Mouse (Mus musculus): ENCODE measurements around the gene Ndufa9. TPM values are rescaled to one million over a fixed set of nuclear protein-coding genes. Genes with fewer than 3 reads are reported as not detected.

The Ndufa9 gene
- 100 to 1,000 TPM; 241 to 292 TPM for total RNA-seq (2021)
- long read RNA-seq, experiment 1, transcript Ndufa9-203 (11 exons, 1,445 nt): major isoform, 211 of 223 reads
- long read RNA-seq, experiment 1, partial matches to known transcripts: 9 of 223 reads
- long read RNA-seq, experiment 1, other reads (novel, unspliced or antisense): 3 of 223 reads
- long read RNA-seq, experiment 2, transcript Ndufa9-203 (11 exons, 1,445 nt): major isoform, 285 of 301 reads
- long read RNA-seq, experiment 2, partial matches to known transcripts: 8 of 301 reads
- long read RNA-seq, experiment 2, other reads (novel, unspliced or antisense): 8 of 301 reads

DNA sequence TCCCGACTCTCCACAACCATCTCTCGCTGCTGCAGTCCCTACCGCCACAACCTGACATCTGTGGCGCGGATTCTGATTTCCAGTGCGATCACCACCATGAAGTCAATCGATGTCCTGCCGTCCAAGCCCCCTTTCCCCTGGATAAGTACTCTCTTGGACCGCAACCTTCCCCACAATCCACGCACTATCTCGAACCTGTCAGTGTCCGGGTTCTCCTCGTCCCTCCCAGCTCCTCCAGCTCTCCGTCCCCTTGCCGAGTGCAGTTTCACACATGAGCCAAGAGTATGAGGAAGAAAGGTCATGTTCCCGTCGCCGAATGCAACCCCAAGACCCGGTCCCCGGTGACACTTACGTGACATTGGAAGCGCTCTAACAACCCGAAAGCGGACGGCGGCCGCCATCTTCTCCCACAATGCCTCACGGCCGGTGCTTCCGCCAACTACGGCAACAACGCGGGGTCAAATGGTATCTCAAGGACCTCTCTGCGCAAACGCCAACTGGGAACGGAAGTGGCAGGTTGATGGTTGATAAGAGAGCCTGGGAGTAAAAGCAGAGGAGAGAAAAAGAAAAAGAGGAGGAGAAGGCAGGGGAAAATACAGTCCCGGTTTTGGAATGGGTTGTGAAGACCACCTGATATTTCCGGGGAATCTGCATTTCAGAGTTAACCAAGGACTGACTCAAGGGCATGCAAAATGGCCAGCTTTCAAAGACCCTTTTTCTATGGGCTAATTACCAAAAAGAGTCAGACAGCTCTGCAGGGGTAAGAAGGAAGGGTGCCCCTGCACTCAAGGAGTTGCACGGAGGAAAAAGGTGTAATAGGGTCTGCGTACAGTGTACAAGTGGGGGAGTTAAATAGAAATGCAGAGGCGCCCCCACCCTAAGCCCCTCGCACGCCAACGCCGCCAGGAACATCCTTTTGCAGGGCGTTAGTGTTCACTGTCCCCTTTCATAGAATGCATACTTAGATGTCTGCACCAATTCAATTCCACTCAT lies at the start of gene Ndufa9:
Gene Ndufa9 (minus strand): TSS at position 425 of the 993 bp plus-strand sequence.
- DNase-seq: peak; percentile 96

DNA sequence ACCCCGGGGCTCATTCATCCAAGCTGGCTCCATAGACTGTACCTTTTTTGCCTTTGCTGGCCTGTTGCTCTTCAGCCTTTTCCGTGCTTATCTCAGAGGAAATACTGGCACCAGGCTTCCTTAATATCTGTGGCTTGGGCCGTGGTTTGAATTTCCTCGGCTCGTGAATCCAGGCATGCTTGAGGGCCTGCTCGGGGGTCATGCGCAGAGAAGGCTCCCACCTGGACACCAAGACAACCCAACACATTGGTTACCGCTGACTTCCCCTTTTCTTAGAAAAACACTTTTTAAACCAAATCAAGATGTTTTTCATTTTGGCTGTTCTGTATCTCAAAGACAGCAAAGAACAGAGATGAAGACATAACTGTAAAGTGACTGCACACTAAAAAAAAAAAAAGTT lies 28.2 kb upstream of the Ndufa9 start:
- no peak for DNase-seq

GRCm38 (mm10) chr6:126852881-126853280 lies 3.9 kb upstream of the Ndufa9 start, which contains the start of gene Akap3:
Akap3 (plus strand) TSS chr6:126853098.
- DNase-seq: no peak

GRCm38 (mm10) chr6:126836628-126837027 lies 12.3 kb downstream of the Ndufa9 start:
- no peak for DNase-seq

DNA sequence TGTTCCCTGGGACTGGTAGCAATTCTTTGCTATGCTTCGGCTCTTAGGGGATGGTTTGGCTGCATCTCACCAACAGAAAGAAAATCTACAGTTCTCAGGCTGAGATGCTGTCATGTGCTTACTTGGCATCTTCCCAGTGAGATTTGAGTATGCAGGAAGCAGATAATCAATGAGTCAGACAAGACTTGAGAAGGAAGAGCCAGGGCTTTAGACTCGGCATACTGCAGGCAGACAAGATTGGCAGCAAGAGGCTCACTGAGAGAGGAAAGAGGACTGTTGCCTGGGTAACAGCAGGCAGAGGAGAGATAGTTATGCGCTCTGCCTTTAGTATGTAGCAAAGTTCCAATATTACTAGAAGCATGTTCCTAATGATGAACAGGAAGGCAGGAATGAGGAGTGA lies 25.8 kb downstream of the Ndufa9 start:
- DNase-seq: no peak

DNA sequence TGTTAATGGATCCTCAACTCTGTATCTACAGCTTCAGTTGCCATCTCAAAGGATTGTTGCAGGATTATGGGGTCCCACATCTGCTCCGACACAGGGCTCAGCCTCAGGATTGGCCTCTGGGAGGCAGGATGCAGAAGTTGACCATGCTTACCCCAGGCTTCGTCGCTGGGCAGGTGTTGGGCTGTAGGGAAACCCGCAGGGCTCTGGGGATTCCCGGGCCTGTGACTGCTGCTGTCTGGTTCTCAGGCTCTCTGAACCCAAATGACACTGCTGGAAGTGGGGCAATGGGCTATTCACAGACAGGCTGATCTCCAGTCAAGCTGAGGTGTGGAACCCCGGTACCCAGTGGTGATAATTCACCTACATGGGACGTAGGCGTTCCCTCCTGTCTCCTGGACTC lies 32.6 kb downstream of the Ndufa9 start:
- no peak for DNase-seq

DNA sequence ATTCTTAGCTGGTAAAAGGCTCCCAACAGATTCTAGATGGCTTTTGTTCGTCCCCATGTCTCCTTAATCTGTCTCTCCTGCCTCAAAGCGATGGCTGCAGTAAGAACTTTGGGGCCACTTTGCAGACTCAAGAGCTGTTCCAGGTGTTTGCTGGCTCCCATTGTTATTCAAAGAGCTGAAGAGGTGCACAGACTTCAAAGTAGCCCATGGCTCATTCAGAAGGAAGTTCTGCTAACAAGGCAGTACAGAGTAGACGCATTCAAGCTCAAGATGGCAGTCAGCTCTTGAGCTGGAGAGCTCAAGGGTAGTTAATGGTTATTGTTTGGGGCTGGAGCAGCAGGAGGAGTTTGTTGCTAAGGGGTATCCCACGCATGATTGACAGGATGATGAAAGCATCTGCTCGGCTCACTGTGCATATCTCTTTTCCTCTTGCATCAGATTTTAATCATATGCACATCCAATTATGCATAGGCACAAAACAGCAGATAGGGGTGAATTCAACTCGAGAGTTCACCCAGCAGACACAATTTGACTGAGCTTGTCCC lies 33.7 kb downstream of the Ndufa9 start:
- no peak for DNase-seq

- DNase-seq: no peak
Observed at GRCm38 (mm10) chr6:126811481-126811880, 37.5 kb downstream of the Ndufa9 start.

DNA sequence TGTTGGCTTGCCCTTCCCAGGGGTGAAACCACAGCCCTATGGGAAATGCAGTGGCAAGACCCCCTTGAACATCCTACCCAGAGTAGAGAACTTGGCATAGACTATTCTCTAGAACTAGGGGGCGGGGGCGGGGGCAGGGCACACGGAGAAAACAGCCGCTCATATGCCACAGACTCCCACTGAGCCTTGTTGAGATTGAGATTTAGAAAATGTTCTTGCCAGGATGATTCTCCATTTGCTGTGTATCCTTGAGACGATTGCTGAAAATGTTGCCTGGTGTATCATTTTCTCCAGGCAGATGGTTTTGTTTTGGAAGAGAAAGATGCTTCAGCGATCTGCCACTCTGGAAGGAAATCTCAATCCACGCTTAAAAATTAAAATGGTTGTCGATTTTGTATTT lies 40.4 kb downstream of the Ndufa9 start:
- DNase-seq: no peak

GRCm38 (mm10) chr6:126808134-126808533 lies 40.8 kb downstream of the Ndufa9 start:
- DNase-seq: no peak

DNA sequence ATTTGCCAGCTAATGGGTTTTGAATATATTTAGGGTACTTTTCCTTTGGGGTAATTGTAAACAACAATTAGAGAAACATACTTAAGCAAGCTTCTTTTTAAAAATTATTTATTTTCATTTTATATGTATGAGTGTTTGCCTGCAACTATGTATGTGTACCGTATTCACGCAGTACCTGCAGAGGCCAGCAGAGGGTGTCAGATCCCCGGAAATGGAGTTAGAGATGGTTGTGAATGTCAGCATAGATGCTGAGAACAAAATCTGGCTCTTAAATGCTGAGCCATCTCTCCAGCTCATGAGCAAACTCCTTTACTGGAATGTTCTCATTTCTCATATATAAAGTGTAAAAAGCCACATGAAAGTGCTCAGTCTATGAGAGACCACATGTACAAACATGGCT lies 42.2 kb downstream of the Ndufa9 start:
- DNase-seq: no peak

DNA sequence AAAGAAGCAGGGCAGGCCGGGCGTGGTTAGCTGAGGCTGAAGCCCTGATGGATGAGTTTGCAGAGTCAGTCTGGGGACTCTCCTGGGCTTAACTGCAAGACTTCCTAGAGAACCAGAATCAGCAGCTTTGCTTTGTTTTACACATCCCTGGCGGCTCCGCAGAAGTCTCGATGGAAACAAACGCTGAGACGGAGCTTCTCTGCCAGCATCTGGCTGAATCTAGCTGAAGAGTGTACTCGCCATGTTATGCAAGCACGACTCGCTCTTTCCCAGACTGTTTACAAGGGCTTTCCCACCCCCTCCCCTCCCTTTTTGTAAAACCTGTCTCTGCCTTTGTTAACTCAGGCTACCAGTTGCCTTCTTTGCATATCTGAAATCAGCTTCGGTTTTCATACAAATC lies 46.0 kb downstream of the Ndufa9 start:
- DNase-seq: no peak

DNA sequence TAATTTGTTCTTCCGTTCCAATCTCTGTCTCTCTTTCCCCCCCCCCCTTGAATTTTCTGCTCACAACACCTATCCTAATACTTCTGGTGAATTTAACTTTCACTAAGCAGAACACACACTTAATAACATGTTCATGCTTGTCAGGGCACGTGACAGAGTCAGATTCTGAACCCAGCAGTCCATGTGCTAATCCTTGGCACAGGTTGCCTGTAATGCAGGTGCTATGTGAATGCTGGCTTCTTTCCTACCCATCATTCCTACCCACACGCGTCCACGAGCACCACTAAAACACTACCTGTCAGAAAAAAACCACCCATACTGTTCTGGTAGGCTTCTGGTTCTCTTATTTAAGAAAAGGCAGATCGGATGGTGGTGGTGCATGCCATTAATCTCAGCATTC lies 54.2 kb downstream of the Ndufa9 start:
- DNase-seq: no peak

DNA sequence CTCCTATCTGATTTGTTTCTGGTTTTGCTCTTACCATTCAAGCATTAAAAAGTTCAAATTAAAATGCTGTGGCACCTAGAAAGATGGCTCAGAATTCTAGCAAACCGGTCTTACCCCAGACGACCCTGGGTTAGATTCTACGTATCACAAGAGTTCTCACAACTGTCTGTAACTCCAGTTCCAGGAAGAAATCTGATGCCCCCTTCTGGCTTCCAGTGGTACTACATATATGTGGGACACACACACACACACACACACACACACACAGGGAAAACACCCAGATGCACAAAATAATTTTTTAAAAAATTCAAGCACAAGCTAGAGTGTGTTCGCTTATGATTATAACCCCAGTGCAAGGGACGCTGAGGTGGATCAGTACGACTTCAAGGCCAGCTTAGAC lies 55.2 kb downstream of the Ndufa9 start:
- no peak for DNase-seq

DNA sequence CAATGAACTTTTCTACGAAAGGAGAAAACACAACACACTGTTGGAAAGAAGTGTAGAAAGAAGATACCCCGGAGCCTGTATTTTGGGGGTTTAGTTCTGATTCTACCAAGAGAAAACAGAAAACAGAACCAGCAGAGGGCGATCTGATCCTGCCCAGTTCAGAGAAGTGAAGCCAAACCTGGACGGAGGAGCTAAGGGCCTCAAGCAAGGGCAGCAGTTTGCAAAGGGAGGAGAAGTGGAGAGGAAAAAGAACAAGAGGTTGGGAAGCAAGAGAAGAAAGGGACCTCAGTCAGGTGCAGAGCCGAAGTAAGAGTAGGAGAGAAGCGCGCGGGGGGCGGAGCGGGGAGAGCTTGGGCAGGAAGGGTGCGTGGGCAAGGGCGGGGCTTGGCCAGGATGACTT lies 57.0 kb downstream of the Ndufa9 start:
- DNase-seq: no peak

DNA sequence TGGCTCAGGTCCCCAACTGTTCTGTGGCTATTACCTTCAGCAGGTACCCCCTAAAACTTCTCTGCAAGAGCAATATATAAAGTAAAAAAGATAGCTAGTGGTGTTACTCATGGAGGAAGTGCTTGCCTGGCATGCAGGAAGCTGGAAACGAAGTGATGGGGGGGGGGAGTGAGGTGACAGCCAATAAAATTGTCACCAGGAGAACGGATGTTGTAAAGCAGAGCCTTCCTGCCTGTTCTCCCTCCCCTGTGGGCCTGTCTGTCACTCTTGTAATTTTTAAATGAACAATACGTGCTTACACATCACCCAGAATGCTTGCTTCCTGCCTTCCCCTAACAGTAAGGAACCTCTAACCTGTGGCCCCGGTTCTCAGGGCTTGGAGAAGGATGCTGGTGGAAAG lies 57.4 kb downstream of the Ndufa9 start:
- DNase-seq: no peak

DNA sequence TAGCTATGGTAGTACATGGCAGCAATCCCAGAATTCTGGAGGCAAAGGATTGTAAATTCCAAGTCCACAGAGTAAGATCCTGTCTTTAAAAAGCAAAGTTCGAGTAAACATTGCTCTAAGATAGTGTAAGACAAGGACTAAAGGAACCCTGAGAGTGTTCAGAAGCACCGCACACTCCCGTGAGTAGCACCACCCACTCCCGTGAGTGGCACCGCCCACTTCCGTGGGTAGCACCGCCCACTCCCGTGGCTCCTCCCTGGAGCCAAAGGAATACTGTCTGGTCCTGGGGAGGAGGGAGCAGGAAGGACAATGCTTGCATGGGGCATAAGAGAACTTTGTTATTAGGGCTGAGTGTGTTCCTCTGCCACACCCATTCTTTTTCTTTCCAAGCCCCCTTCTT lies 60.1 kb downstream of the Ndufa9 start:
- DNase-seq: no peak

GRCm38 (mm10) chr6:126784206-126784605 lies 64.7 kb downstream of the Ndufa9 start:
- no peak for DNase-seq

- no peak for DNase-seq
Observed at GRCm38 (mm10) chr6:126783651-126784066, 65.3 kb downstream of the Ndufa9 start.

- no peak for DNase-seq
Observed at GRCm38 (mm10) chr6:126783056-126783455, 65.9 kb downstream of the Ndufa9 start.

DNA sequence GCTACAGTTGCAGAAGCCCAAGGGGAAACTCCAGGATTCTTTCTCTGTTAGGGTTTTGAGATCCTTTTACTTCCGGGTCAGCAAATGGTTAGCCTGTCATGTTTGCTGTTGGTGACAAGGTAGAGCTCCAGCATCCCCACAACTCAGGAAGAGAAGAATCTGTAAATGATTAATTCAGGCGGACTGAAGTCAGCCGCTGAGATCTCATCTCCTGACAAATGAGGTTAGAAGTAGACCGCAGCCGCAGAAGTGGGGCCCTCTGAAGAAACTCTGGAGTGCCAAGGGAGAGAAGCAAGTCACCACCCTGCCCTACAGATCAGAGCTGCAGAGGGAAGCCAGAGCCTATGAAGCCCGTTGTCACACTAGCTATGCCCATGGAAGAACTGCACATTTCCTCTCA lies 71.0 kb downstream of the Ndufa9 start:
- DNase-seq: no peak

DNA sequence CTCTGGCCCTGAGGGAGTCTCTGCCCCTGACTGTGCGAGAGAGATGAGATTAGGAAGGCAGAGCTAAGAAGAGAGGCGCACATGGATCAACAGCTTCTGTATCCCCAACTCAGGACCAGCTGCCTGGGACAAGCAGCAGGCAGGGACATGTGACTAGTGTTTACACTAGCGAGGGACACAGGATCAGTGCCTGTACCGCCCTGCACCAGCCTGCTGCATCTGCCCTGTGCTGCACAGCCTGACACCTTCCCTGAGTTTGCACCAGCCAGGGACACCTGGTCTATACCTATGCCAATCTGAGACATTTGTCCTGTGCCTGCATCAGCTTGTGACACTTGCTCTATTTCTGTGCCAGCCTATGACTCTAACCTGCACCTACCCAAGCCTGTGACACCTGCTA lies 75.1 kb downstream of the Ndufa9 start:
- no peak for DNase-seq

DNA sequence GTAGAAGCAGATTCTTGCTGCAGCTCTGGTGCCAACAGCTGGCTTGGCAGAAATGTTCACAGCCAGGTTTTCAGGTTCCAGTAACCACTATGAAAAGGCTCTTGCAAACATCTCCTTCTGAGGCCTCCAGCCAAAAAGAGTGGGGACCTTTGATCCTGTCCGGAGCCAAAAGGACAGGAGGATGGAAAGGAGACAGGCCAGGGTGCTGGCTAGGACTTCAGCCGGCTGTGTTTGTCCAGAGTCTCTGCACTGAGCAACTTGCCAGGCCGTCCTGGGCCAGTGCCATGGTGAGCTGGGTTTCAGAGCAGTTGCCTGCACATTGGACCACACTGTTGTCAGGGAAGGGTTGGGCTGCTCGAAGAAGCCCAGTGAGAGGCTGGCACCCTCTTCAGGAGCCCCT lies 76.6 kb downstream of the Ndufa9 start:
- peak; percentile 42 for DNase-seq
